Mouse (Mus musculus) lung, postnatal 0 days (tissue): Measurements from ENCODE around the gene Celf2. TPM values are rescaled to one million over a fixed set of nuclear protein-coding genes. Genes with fewer than 3 reads are reported as not detected.

Source experiments
- ATAC-seq: fragments of 200-750 bp; cut with Nextera tagmentation; 2 replicates; pipeline ENCODE4 v1.8.0; 2017; ENCODE audit warnings: moderate library complexity
- DNase-seq: peaks from one replicate; pipeline ENCODE4 v3.0.0-alpha.2; 2016; ENCODE audit warnings: low spot score
- H3K27ac ChIP-seq: fragments of 300-500 bp; sonication (generic); 2 replicates; pipeline ENCODE4 v1.5.1; 2014; ENCODE audit warnings: antibody characterized with exemption, mild to moderate bottlenecking, low read length, mixed read lengths
- H3K27me3 ChIP-seq: fragments of 300-500 bp; sonication (generic); replicated peaks from 2 replicates; pipeline ENCODE4 v1.6.1; 2014; ENCODE audit warnings: low read length, mixed read lengths; ENCODE audit not compliant: insufficient read depth
- H3K36me3 ChIP-seq: fragments of 300-500 bp; sonication (generic); 2 replicates; pipeline ENCODE4 v1.6.1; 2014; ENCODE audit warnings: low read length, mixed read lengths; ENCODE audit not compliant: insufficient read depth
- H3K4me1 ChIP-seq: fragments of 300-500 bp; sonication (generic); 2 replicates; pipeline ENCODE4 v1.6.1; 2014; ENCODE audit warnings: antibody characterized with exemption, low read depth, low read length, mixed read lengths; ENCODE audit not compliant: insufficient read depth
- H3K4me2 ChIP-seq: fragments of 300-500 bp; sonication (generic); replicated peaks from 2 replicates; pipeline ENCODE4 v1.6.1; 2014; ENCODE audit warnings: low read depth, mild to moderate bottlenecking, low read length, moderate library complexity, mixed read lengths
- H3K4me3 ChIP-seq: fragments of 300-500 bp; sonication (generic); 2 replicates; pipeline ENCODE4 v1.5.1; 2014; ENCODE audit warnings: low read depth, low read length
- H3K9ac ChIP-seq: fragments of 300-500 bp; sonication (generic); replicated peaks from 2 replicates; pipeline ENCODE4 v1.6.1; 2014; ENCODE audit warnings: low read depth, mild to moderate bottlenecking
- H3K9me3 ChIP-seq: fragments of 300-500 bp; sonication (generic); 2 replicates; pipeline ENCODE4 v1.6.1; 2016; ENCODE audit warnings: low read length, mixed read lengths
- CTCF ChIP-seq: IDR thresholded peaks from 2 replicates; pipeline ENCODE4 v1.5.1; 2016; ENCODE audit warnings: antibody characterized with exemption, mild to moderate bottlenecking
- EP300 ChIP-seq: IDR thresholded peaks from 2 replicates; pipeline ENCODE4 v1.6.1; 2016; ENCODE audit warnings: antibody characterized with exemption, mild to moderate bottlenecking, control low read depth
- WGBS: fragments of 180-500 bp; shearing (Covaris S2); extraction: QIAGEN DNeasy Blood & Tissue Kit; methylation state at CpG from one replicate; pipeline ENCODE4 v1.1.7; 2014; 5-methylcytosine and 5-hydroxymethylcytosine counted together
- polyA plus RNA-seq: library from polyadenylated mRNA; unstranded; fragments of >200 nt; fragmentation: Nextera tagmentation; extraction: Ambion mirVana; gene quantifications from 2 replicates; pipeline ENCODE4 v1.2.1, GENCODE M21; 2015

The Celf2 gene
- polyA plus RNA-seq, 1 experiment from 2014 or later = 49.6 TPM

- Histone ChIP-seq H3K4me2 (no peak overlapping the region), H3K4me3 (no peak overlapping the region), H3K4me1 (no peaks in the 10 kb centered on the region), H3K9ac (no peak overlapping the region), H3K36me3 (no peaks in the 10 kb centered on the region), H3K27me3 (no peaks in the 10 kb centered on the region), H3K9me3 (no peaks in the 10 kb centered on the region), H3K27ac (no peak overlapping the region)
- TF ChIP-seq EP300 (no peak), CTCF (no peak)
- WGBS = 52% methylated on average over 2 of the region's 2 CpGs
- ATAC-seq (no peak), DNase-seq (no peak)
Observed at GRCm38 (mm10) chr2:7001967-7002366, 507.4 kb downstream of the Celf2 start.

- no peak overlapping the region for H3K4me3 ChIP-seq
- peak; percentile 73 for ATAC-seq
- H3K4me2 ChIP-seq = no peak overlapping the region
Observed at GRCm38 (mm10) chr2:6991010-6991421, 518.3 kb downstream of the Celf2 start.

GRCm38 (mm10) chr2:6985706-6986105 lies 523.7 kb downstream of the Celf2 start:
- no peaks in the 10 kb centered on the region for H3K4me1 ChIP-seq
- H3K27ac ChIP-seq = no peak overlapping the region
- no peaks in the 10 kb centered on the region for H3K9me3 ChIP-seq
- no peak overlapping the region for H3K9ac ChIP-seq
- H3K27me3 ChIP-seq = no peaks in the 10 kb centered on the region
- DNase-seq (no peak), ATAC-seq (no peak)
- H3K4me3 ChIP-seq = no peak overlapping the region
- no peaks in the 10 kb centered on the region for H3K36me3 ChIP-seq
- WGBS = 49% methylated on average over 4 of the region's 4 CpGs
- TF ChIP-seq EP300 (no peak), CTCF (no peak)
- no peak overlapping the region for H3K4me2 ChIP-seq

More at GRCm38 (mm10) chr2:6991010-6991421, 518.3 kb downstream of the Celf2 start:
- Histone ChIP-seq H3K9me3 (no peaks in the 10 kb centered on the region), H3K4me1 (no peaks in the 10 kb centered on the region), H3K27me3 (no peaks in the 10 kb centered on the region), H3K27ac (no peak overlapping the region), H3K36me3 (no peaks in the 10 kb centered on the region), H3K9ac (no peak overlapping the region)
- no peak for TF ChIP-seq CTCF
- 0 out of 2 replicates have a peak, but pooled peaks have one; percentile 44 for TF ChIP-seq EP300
- peak; percentile 55 for DNase-seq
- WGBS = 53% methylated on average over 5 of the region's 5 CpGs

- Histone ChIP-seq H3K36me3 (no peaks in the 10 kb centered on the region), H3K9ac (no peak overlapping the region), H3K4me1 (no peaks in the 10 kb centered on the region), H3K4me2 (no peak overlapping the region), H3K4me3 (no peak overlapping the region), H3K27me3 (no peaks in the 10 kb centered on the region), H3K27ac (no peak overlapping the region), H3K9me3 (no peaks in the 10 kb centered on the region)
- no peak for DNase-seq
- whole genome bisulfite sequencing = 79% methylated on average over 6 of the region's 6 CpGs
- ATAC-seq = no peak
- TF ChIP-seq EP300 = no peak
- no peak for TF ChIP-seq CTCF
Observed at GRCm38 (mm10) chr2:6983902-6984301, 525.5 kb downstream of the Celf2 start.

GRCm38 (mm10) chr2:6976300-6976699 lies 533.1 kb downstream of the Celf2 start:
- Histone ChIP-seq H3K9ac (no peak overlapping the region), H3K27ac (no peak overlapping the region), H3K36me3 (no peaks in the 10 kb centered on the region), H3K9me3 (no peaks in the 10 kb centered on the region), H3K4me3 (no peak overlapping the region), H3K27me3 (no peaks in the 10 kb centered on the region), H3K4me1 (no peaks in the 10 kb centered on the region), H3K4me2 (no peak overlapping the region)
- DNase-seq (no peak), ATAC-seq (no peak)
- no peak for TF ChIP-seq EP300
- no peak for TF ChIP-seq CTCF
- WGBS = 91% methylated on average over 2 of the region's 2 CpGs

- H3K27ac ChIP-seq = no peak overlapping the region
- TF ChIP-seq EP300 = no peak
- TF ChIP-seq CTCF = no peak
- no peak overlapping the region for H3K4me2 ChIP-seq
- H3K9me3 ChIP-seq = no peaks in the 10 kb centered on the region
- no peaks in the 10 kb centered on the region for H3K36me3 ChIP-seq
- H3K9ac ChIP-seq = no peak overlapping the region
- 77% methylated on average over 6 of the region's 6 CpGs for WGBS
- DNase-seq (no peak), ATAC-seq (no peak)
- no peaks in the 10 kb centered on the region for H3K4me1 ChIP-seq
- H3K4me3 ChIP-seq = no peak overlapping the region
- no peaks in the 10 kb centered on the region for H3K27me3 ChIP-seq
Observed at GRCm38 (mm10) chr2:6969228-6969627, 540.1 kb downstream of the Celf2 start.

GRCm38 (mm10) chr2:6965243-6965642 lies 544.1 kb downstream of the Celf2 start:
- Histone ChIP-seq H3K27me3 (no peaks in the 10 kb centered on the region), H3K9me3 (no peaks in the 10 kb centered on the region), H3K9ac (no peak overlapping the region), H3K27ac (no peak overlapping the region), H3K4me3 (no peak overlapping the region), H3K4me1 (no peaks in the 10 kb centered on the region), H3K36me3 (no peaks in the 10 kb centered on the region), H3K4me2 (no peak overlapping the region)
- ATAC-seq (no peak), DNase-seq (peak; percentile 22)
- no peak for TF ChIP-seq EP300
- TF ChIP-seq CTCF = no peak
